Mouse (Mus musculus): ENCODE results near the gene Ppp1r9b. TPM values are rescaled to one million over a fixed set of nuclear protein-coding genes. Genes with fewer than 3 reads are reported as not detected.
"Not testable (repeated sequence)": the region's sequence is repeated elsewhere in the genome, so short reads cannot be mapped to it uniquely, and the experiment has no call there.

Ppp1r9b gene
- polyA plus RNA-seq, 1 experiment: 29.9 TPM

DNA sequence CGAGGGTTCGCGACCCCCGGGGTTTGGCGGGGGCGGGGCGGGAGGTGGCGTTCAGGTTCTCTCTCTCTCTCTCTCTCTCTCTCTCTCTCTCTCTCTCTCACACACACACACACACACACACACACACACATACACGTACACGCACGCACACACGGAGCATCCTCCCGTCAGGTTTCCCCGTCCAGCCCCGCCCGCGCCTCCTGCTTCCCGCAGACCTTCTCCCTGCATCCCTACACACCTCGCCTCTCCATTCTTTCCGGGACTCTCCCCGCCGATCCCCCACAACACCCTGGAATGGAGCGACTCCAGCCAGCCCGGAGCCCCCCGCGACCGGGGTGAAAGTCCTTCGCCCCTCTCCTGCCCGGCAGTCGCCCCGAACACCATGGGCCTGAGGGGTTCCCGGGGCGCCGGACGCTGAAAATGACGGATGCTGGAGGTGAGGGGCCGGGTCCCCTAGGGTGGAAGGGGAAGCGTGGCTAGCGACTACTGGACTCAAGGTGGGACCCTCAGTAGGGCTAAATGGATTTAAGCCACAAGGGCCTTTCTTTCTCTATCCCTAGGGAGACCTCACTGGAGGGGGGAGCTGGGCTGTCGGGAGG lies 19.4 kb downstream of the Ppp1r9b start:
- no peak for DNase-seq
- H3K27me3 ChIP-seq (replicated peaks; ENCODE audit: control insufficient read depth, insufficient read depth, low read length): no peaks in the 10 kb centered on the region
- no peak overlapping the region for H3K27ac ChIP-seq (ENCODE audit: insufficient read depth, low read depth, low read length)
- TF ChIP-seq CTCF (conservative IDR thresholded peaks at IDR 0.05; ENCODE audit: insufficient read depth, insufficient read length, low read depth, low read length) (no peak), POLR2A (IDR thresholded peaks at IDR 0.05; ENCODE audit: low read depth, low read length) (no peak)
- 7% methylated on average over 40 of the region's 40 CpGs for WGBS
- H3K4me1 ChIP-seq (ENCODE audit: control insufficient read depth, insufficient read depth, low read length): peaks cover 8% of the 10 kb centered on the region; the same call in 1 of the 2 replicates
- no peaks in the 10 kb centered on the region for H3K36me3 ChIP-seq (ENCODE audit: control insufficient read depth, insufficient read depth, low read length)
- peak overlapping the region; percentile 47 for H3K4me3 ChIP-seq (ENCODE audit: insufficient read depth, low read depth, low read length)

DNA sequence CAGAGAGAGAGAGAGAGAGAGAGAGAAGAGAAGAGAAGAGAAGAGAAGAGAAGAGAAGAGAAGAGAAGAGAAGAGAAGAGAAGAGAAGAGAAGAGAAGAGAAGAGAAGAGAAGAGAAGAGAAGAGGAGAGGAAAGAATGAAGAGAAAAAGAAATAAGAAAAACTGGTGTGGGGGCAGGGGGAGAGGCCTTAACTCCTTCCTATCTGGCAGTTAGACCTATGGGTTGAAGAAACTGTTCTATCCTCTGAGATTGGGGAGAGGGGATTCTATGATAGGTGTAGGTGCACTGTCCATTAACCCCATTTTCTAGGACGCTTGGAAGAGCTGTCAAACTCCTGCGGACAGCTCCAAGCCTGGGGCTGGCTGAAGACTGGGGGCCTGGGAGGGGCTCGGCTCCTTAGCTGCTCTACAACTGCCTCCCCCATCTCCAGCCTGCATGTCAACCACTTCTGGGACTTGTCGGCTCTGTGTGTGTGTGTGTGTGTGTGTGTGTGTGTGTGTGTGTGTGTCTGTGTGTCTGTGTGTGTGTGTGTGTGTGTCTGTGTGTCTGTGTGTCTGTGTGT lies 20.1 kb downstream of the Ppp1r9b start:
- not testable (repeated sequence) for DNase-seq; H3K27ac ChIP-seq (ENCODE audit: insufficient read depth, low read depth, low read length); H3K4me1 ChIP-seq (ENCODE audit: control insufficient read depth, insufficient read depth, low read length); H3K4me3 ChIP-seq (ENCODE audit: insufficient read depth, low read depth, low read length); H3K27me3 ChIP-seq (replicated peaks; ENCODE audit: control insufficient read depth, insufficient read depth, low read length); H3K36me3 ChIP-seq (ENCODE audit: control insufficient read depth, insufficient read depth, low read length)
- 69% methylated on average over 4 of the region's 4 CpGs for WGBS

DNA sequence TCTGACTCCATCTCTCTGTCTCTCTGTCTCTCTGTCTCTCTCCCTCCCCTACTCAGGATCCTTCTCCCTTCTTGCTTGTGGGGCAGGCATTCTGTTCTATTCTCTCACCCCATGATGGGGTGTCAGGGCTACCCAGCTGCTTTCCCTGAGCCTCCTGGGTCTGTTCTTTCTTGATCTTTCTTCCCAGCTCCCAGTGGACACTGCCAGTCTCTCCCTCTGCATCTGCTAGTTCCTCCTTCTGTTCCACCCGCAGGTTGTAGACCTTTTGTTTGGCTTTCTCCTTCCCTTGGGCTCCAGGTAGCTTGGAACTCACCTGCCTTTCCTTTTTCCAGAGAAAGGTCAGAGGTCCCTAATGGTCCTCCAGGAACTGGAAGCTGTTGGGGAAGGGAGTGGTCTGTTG lies 20.6 kb downstream of the Ppp1r9b start:
- no peak for DNase-seq
- no peaks in the 10 kb centered on the region for H3K27me3 ChIP-seq (replicated peaks; ENCODE audit: control insufficient read depth, insufficient read depth, low read length)
- no peaks in the 10 kb centered on the region for H3K36me3 ChIP-seq (ENCODE audit: control insufficient read depth, insufficient read depth, low read length)
- H3K4me3 ChIP-seq (ENCODE audit: insufficient read depth, low read depth, low read length): no peak overlapping the region
- TF ChIP-seq CTCF (conservative IDR thresholded peaks at IDR 0.05; ENCODE audit: insufficient read depth, insufficient read length, low read depth, low read length): no peak
- no peak for TF ChIP-seq POLR2A (IDR thresholded peaks at IDR 0.05; ENCODE audit: low read depth, low read length)
- no peak overlapping the region for H3K27ac ChIP-seq (ENCODE audit: insufficient read depth, low read depth, low read length)
- peaks cover 8% of the 10 kb centered on the region; the same call in 1 of the 2 replicates for H3K4me1 ChIP-seq (ENCODE audit: control insufficient read depth, insufficient read depth, low read length)
- 50% methylated on average over 1 of the region's 1 CpGs for WGBS

DNA sequence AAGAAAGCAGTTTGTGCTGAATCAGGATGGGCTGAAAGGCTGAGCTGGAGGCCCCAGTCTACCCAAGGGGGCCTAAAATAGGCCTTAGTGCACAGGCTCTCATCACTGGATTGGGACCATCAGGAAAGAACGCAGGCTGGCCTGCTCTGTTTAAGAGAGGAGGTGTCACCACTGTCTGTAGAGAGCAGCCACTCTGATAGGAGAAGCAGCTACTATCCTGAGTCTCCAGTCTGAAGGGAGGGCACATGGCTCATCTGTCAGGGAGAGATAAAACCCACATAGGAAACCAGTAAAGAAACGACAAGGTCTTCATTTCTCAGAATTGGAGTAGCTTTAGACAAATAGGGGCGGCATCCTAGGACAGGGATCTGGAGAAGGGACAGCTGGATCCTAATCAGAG lies 21.2 kb downstream of the Ppp1r9b start:
- no peak overlapping the region for H3K4me3 ChIP-seq (ENCODE audit: insufficient read depth, low read depth, low read length)
- H3K27ac ChIP-seq (ENCODE audit: insufficient read depth, low read depth, low read length): no peak overlapping the region
- 70% methylated on average over 3 of the region's 3 CpGs for WGBS
- H3K36me3 ChIP-seq (ENCODE audit: control insufficient read depth, insufficient read depth, low read length): no peaks in the 10 kb centered on the region
- TF ChIP-seq POLR2A (IDR thresholded peaks at IDR 0.05; ENCODE audit: low read depth, low read length) (no peak), CTCF (conservative IDR thresholded peaks at IDR 0.05; ENCODE audit: insufficient read depth, insufficient read length, low read depth, low read length) (no peak)
- no peaks in the 10 kb centered on the region for H3K27me3 ChIP-seq (replicated peaks; ENCODE audit: control insufficient read depth, insufficient read depth, low read length)
- peaks cover 4% of the 10 kb centered on the region; the same call in 1 of the 2 replicates for H3K4me1 ChIP-seq (ENCODE audit: control insufficient read depth, insufficient read depth, low read length)
- DNase-seq: no peak

DNA sequence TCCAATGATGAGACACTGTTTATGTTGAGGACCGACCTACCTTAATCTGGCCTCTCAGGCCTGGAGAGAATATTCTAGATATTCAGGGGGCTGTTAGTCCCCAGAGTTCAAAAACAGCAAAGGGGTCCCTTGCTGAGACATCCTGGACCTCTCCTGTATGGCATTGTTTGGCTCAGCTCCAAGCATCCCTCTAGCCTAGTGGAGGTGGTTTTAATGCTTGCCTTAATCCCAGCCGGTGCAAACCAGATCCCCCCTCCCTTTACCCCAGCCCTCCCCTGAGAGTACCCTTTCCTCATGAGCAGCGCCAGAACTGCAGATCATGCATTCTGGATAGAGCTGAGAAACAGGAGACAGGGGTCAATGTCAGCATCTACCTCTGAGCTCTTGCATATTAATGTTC lies 21.7 kb downstream of the Ppp1r9b start:
- TF ChIP-seq CTCF (conservative IDR thresholded peaks at IDR 0.05; ENCODE audit: insufficient read depth, insufficient read length, low read depth, low read length) (no peak), POLR2A (IDR thresholded peaks at IDR 0.05; ENCODE audit: low read depth, low read length) (no peak)
- peaks cover 3% of the 10 kb centered on the region; the same call in 1 of the 2 replicates for H3K4me1 ChIP-seq (ENCODE audit: control insufficient read depth, insufficient read depth, low read length)
- WGBS: 41% methylated on average over 3 of the region's 3 CpGs
- no peak for DNase-seq
- H3K4me3 ChIP-seq (ENCODE audit: insufficient read depth, low read depth, low read length): no peak overlapping the region
- H3K27me3 ChIP-seq (replicated peaks; ENCODE audit: control insufficient read depth, insufficient read depth, low read length): no peaks in the 10 kb centered on the region
- H3K36me3 ChIP-seq (ENCODE audit: control insufficient read depth, insufficient read depth, low read length): no peaks in the 10 kb centered on the region
- no peak overlapping the region for H3K27ac ChIP-seq (ENCODE audit: insufficient read depth, low read depth, low read length)

DNA sequence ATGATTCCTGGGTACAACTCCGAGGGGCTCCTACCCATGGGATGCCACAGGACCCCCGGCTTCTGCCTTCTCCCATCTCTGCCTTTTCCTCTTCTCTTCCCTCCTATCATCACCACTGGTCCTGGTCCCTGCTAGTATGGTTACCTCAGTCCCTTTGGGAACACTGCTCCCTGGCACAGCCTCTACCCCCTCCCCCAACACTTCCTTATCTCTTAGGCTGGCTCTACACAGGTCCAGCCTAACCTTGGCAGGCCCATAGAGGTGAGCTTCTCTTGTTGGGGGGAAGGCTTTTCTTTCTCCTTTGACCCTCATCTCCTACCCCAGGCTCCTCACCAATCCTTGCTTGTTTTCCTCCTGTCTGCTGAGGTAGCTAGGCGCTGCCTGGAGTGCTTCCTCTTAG lies 24.6 kb downstream of the Ppp1r9b start:
- Histone ChIP-seq H3K27me3 (replicated peaks; ENCODE audit: control insufficient read depth, insufficient read depth, low read length) (no peaks in the 10 kb centered on the region), H3K4me3 (ENCODE audit: insufficient read depth, low read depth, low read length) (no peak overlapping the region), H3K4me1 (ENCODE audit: control insufficient read depth, insufficient read depth, low read length) (no peaks in the 10 kb centered on the region), H3K36me3 (ENCODE audit: control insufficient read depth, insufficient read depth, low read length) (no peaks in the 10 kb centered on the region), H3K27ac (ENCODE audit: insufficient read depth, low read depth, low read length) (no peak overlapping the region)
- TF ChIP-seq CTCF (conservative IDR thresholded peaks at IDR 0.05; ENCODE audit: insufficient read depth, insufficient read length, low read depth, low read length) (no peak), POLR2A (IDR thresholded peaks at IDR 0.05; ENCODE audit: low read depth, low read length) (no peak)
- no peak for DNase-seq
- 87% methylated on average over 3 of the region's 3 CpGs for WGBS

DNA sequence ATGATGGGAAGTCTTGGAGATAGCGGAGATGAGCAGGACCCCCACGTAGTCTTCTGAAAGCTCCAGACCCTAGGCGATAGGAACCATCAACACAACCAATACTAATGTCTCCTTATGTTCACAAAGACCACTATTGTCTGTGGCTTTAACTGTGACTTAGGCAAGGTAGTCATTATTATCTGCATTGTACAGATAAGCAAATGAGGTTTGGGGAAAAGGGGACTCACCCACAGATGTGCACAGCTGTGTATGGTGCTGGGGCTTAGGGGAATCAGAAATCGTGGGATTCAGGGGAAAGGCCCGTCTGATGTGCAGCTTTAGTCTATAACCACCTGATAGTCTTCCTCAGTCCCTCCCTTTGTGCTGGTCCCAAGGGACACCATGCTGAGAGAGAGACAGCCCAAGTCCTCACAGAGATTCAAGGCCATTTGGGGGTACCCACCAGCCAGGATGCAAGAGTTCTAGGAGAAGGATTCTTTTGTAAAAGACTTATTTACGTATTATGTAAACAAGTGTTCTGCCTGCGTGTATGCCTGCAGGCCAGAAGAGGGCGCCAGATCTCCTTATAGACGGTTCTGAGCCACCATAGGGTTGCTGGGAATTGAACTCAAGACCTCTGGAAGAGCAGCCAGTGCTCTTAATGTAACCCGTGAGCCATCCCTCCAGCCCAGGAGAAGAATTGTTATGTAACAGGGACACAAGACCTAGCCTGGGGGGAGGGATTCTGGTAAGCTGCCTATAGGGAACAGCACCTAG lies 31.6 kb downstream of the Ppp1r9b start:
- H3K4me1 ChIP-seq (ENCODE audit: control insufficient read depth, insufficient read depth, low read length): peaks cover 22% of the 10 kb centered on the region
- H3K4me3 ChIP-seq (ENCODE audit: insufficient read depth, low read depth, low read length): no peak overlapping the region
- no peaks in the 10 kb centered on the region for H3K27me3 ChIP-seq (replicated peaks; ENCODE audit: control insufficient read depth, insufficient read depth, low read length)
- H3K27ac ChIP-seq (ENCODE audit: insufficient read depth, low read depth, low read length): no peak overlapping the region
- WGBS: 84% methylated on average over 10 of the region's 10 CpGs
- DNase-seq: no peak
- no peaks in the 10 kb centered on the region; the same call in 1 of the 2 replicates for H3K36me3 ChIP-seq (ENCODE audit: control insufficient read depth, insufficient read depth, low read length)
- TF ChIP-seq POLR2A (IDR thresholded peaks at IDR 0.05; ENCODE audit: low read depth, low read length): no peak
- TF ChIP-seq CTCF (conservative IDR thresholded peaks at IDR 0.05; ENCODE audit: insufficient read depth, insufficient read length, low read depth, low read length): peak; percentile 54

Measured in kidney, adult 2 months (tissue).